Comparison of ENCODE assay signal across 8 mouse cellular contexts in genomic region chr11:54522529-54523430, GRCm38 (mm10). TPM values are rescaled to one million over a fixed set of nuclear protein-coding genes. Genes with fewer than 3 reads are reported as not detected.
DNase-seq lines count a peak whose midpoint lies in the region; ATAC-seq lines count a peak whose summit lies in the region.

TSS of gene Rapgef6 (plus strand) at chr11:54522847.

- H3K36me3 ChIP-seq in hindbrain, embryonic 15.5 days: no peaks in the 10 kb centered on the region

- peak within 1 kb of the TSS; percentile 94 for H3K27ac ChIP-seq in hindbrain, embryonic 15.5 days (replicated peaks)

- peak; percentile 99 for DNase-seq in T-cell, adult 2 months (ENCODE audit: low spot score)
- DNase-seq in cerebellum, postnatal 36 days: peak; percentile 97 to 98
- peak; percentile 97 to 98 for DNase-seq in frontal cortex, postnatal 36 days (ENCODE audit: low spot score in 2 of 2)
- peak; percentile 96 for DNase-seq in left cerebral cortex, adult 11 months (ENCODE audit: low spot score)
- peak; percentile 99 for DNase-seq in lung, postnatal 4 days
- DNase-seq in retina, postnatal 7 days (ENCODE audit: low read depth, low spot score): peak; percentile 99
- peak; percentile 91 for DNase-seq in urinary bladder, adult 2 months (ENCODE audit: low spot score)

- H3K4me2 ChIP-seq in hindbrain, embryonic 15.5 days: peak within 1 kb of the TSS; percentile 84

- peak; percentile 98 for ATAC-seq in hindbrain, embryonic 15.5 days (ENCODE audit: low FRiP score, low read depth)

- H3K4me3 ChIP-seq in hindbrain, embryonic 15.5 days: peak within 1 kb of the TSS; percentile 94

- peaks cover 25% of the 10 kb centered on the region for H3K4me1 ChIP-seq in hindbrain, embryonic 15.5 days (replicated peaks)

- no peaks in the 10 kb centered on the region for H3K9me3 ChIP-seq in hindbrain, embryonic 15.5 days

- no peaks in the 10 kb centered on the region for H3K27me3 ChIP-seq in hindbrain, embryonic 15.5 days

- WGBS in hindbrain, embryonic 15.5 days: under 1% methylated on average over 73 of the region's 73 CpGs

- H3K9ac ChIP-seq in hindbrain, embryonic 15.5 days: peak within 1 kb of the TSS; percentile 76

RNA-seq across cellular contexts. Expression of gene Rapgef6, which starts in this region (rescaled TPM):
- polyA plus RNA-seq in hindbrain, embryonic 15.5 days (2015; fragmentation: Nextera tagmentation; extraction: Ambion mirVana): 34.1 and 38.6 TPM in 2 replicates
- 13.0 and 13.1 TPM in 2 replicates for polyA plus RNA-seq in urinary bladder, adult 2 months (2012; rRNA removed)

Comparison
In these comparisons a context has a peak if more than half of its experiments do, and no peak if none do; other contexts are left out.
1. Peak in every context shown above with its lines: DNase-seq, ATAC-seq, H3K4me3 ChIP-seq and H3K27ac ChIP-seq.